Mouse (Mus musculus): ENCODE results near the gene Hoxa13. TPM values are rescaled to one million over a fixed set of nuclear protein-coding genes. Genes with fewer than 3 reads are reported as not detected.

Gene Hoxa13
- total RNA-seq, 2 experiments from 2014 or later = not detected

DNA sequence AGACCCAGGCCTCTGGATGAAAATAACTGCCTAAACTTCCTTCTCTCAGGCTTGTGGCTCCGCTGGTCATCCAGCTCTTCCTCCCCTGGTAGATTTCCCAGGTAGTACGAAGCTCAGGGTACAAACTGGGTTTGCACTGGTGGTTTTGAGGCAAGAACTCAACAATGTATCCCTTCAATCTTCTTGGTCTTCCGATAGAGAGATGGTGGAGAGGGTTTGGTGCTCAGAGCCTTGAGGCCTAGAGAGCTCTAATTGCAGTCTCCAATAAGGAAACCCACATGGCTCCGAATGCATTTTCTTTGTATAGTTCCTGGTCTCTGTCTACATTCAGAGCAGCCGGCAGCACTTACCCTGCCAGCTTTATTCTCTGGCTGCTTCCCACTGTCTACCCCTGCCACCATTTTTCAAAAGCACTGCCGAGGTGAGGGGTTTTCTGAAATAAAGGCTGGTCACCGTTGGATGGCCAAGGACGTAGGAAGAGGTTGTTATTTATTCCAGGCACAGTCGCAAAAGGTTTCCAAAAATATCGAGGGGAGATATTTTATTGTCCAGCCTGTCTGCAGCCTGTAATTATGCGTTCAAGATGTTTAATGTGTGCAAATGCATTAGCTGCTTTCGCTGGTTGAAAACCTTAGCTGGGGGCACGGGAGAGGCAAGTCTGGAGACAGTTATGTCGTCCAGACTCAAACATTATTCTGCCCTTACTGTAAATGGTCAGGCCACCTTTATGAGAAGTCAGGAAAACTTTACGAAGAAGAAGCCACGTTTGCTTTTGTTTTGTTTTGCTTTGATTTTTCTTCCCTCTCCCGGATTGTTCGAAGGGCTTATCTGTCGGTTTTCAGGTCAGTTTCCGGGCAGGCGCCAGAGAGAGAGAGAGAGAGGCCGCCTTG is 12.3 kb upstream of the Hoxa13 start:
- intact Hi-C loops (cut with DNase I) = loop anchor here (5.0 kb wide), 2 partner anchors 449 to 564 kb away; no protein-coding TSS in a partner anchor
- no peak for DNase-seq

DNA sequence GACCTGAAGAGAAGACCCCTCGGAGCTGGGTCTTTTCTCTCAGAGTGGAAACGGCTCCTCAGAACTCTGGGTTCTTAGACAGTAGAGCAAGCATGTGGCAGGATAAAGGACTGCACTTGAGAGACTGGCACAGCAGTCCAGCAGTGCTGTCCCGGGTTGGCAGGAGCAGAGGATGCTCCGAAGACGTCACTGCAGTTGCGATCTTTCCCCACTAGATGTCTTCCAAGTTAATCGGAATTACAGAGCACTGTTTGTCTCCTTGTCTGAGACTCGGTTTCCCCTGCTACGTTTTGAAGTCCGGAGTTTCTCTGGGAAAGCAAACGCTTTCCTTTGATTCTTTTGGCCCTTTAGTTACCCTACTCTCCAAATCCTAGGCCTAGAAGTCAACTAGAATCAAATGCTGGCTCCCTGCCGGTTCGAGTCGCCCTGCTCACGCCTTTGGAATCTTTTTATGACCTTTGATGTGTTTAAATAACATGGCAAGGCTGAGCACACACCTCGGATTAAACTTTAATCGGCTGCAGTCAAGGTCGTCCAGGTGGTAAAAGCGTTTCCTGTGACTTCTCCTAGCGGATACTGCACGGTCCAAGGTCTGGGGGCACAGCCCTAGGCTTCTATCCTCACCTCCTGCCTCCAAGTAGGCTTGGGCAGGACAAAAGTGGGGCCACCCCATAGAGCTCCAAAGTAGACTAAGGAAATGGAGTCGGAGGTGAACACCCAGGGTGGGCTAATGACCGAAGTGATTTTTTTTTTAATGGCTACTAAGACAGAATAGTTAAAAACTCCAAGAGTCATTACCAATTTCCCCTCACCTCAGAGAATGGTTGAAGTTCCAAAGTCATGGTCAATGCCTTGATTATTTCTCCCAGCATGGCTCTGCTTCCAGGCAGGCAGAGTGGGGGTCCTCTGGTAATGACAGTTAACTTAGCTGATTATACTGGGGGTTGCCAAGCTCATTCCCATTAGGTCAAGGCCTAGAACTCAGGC is 10.1 kb upstream of the Hoxa13 start:
- intact Hi-C loops (cut with DNase I) = loop anchor here (2.0 to 5.0 kb wide), 3 partner anchors 306 to 567 kb away; no protein-coding TSS in a partner anchor
- DNase-seq = peak; percentile 59 to 80

DNA sequence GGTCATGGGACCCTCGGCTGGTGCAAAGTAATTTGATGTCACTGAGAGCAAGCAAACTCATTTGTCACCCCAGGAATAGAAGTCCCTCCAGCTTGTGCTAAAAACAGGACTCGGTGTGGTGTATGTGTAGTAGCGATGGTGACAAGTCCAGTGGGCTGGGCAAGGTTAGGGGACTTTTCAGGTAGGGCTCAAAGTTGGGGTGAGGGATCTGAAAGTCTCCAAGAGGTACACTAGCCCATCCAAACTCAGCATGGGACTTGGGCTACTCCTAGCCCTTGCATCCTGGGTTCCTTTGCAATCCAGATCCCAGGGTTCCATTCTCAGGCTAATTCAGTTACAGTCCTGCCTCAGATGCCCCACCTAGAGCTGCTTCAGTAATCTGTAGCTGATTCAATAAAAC is 8.1 kb upstream of the Hoxa13 start:
- intact Hi-C loops (cut with DNase I) = no loop called here
- DNase-seq = no peak

DNA sequence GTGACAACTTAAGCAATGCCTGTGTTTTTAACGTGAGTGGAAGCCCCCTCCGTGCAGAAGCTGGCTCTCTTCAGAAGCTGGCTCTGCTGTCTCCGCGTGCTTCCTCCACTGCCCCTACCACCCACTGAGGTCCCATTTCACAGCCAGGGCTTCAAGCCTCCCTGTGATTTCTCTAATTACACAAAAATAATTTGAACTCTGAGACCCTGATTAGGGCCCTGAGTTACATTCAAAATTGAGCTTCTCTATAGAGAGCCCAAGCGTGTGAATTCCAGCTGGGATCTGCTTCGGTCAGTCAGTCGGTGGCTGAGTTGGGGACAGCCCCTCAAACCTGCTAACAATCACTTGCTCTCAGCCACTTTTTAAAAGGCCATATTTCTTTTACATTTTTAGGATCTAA is 7.7 kb upstream of the Hoxa13 start:
- DNase-seq = no peak
- intact Hi-C loops (cut with DNase I) = no loop called here

DNA sequence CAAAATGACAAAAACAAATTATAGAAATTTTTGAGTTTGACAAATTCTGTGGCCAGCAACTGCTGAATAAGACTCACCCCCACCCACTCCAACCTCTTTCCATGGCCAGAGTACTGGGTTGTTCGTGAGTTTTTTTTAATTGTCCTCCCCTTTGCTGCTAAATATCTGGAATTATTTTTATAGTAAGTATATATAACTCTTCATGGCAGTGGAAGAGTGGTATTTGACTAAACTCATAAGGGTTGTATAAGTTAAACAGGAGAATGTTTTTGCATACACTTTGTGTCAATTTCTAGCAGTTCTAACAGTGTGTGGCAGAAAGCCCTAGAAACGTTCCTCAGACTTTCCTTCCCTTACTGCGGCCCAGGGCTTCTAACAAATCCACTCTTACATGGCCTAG is 7.0 kb upstream of the Hoxa13 start:
- intact Hi-C loops (cut with DNase I) = loop anchor here (2.0 kb wide), 1 partner anchor 45 kb away; the partner anchor contains the start of gene Evx1
- no peak for DNase-seq

DNA sequence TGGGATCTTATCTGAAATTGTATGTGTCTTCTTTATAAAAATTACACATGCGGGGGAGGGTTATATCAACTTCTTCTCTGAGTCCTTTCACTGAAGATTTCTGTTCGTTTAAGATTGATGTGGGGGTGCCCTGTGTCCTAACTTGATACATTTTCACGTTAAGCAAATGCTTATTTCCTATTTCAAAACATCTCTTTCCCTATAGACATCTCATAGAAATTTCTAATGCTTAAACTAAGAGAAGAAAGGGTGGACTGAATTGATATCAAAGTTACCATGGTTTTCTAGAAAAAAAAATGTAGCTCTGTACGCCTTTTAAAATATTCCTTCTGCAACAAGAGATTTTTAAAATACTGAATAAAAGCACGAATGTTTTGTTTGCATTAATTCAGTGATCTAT is 6.5 kb upstream of the Hoxa13 start:
- no peak for DNase-seq
- intact Hi-C loops (cut with DNase I) = loop anchor here (2.0 kb wide), 1 partner anchor 46 kb away; the partner anchor contains the start of gene Evx1

DNA sequence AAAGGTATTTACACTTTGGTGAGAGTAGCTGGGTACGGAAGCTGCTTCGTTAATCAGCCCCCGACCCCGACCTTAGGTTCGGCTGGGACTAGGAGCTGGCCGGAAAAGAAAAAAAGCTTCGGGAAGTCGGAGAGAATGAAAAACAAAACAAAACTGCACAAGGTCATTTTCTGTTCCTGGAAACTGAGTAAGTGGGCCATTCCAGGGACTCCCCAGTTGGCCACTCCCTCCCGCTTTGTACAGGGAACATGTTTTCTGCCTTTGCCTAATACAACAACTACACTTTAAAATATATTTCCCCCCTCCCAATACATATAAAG is 5.9 kb upstream of the Hoxa13 start:
- DNase-seq = no peak
- intact Hi-C loops (cut with DNase I) = loop anchor here (2.0 kb wide), 1 partner anchor 46 kb away; the partner anchor contains the start of gene Evx1

DNA sequence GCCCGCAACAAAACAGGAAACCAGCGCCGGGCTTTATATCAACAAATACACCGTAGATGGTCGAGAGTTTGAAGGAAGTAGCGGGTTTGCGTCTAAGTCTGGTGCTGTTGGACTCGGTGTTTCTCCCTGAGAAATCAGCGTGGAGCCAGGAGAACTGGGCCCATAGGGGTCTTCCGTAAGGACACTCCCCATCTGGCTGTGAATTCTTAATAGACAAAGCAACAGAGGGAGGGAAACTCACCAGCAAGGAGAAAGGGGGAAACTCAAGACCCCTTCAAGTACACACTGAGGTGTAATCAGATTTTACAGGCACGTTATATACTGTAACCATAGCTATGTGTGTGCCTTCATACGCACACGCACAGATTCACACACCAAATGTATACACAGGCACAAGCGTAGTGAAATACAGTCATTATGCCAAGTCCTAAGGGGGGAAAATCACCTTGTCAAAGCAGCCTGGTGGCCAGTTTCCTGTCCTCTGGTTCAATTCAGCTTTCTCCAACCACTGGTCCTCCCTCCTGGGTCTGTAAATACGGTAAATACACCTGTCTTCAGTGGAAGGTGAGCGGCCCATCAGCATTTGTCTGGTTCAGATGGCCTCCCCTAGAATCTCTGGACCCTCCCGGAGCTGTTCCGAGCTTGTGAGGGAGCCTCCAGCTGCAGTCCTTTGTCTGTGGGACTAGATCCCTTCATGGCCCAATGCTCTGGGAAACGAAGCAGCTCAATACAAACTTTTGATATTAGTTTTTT is 5.4 kb upstream of the Hoxa13 start:
- no peak for DNase-seq
- intact Hi-C loops (cut with DNase I) = loop anchor here (2.0 kb wide), 1 partner anchor 47 kb away; the partner anchor contains the start of gene Evx1

DNA sequence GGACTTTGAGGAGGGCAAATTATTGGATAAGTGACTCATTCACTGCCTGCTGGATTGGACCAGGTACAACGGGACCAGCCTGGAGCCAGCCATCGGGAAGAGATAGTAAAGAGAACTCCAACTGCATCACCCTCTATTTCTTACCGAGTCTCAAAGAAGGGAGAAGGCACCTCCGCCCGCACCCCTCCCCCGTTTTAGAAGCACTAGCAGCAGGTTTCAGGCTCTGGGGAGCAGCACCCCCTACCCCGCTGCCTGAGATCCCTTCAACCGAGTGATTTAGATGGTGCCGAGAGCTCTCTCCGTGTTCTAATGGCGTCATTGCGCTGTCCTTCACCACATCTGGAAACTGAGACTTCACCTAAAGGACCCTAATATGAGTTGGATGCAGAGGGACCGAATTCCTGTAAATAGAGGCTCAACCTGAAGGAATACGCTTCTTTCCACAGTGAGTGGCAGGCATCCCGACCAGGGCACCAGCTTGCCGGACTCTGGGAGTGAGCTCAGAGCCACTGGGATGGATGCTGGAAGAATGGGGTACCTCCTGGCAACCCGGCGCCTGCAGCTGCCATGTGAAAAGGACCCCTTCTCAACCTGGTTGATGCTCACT is 4.7 kb upstream of the Hoxa13 start:
- intact Hi-C loops (cut with DNase I) = no loop called here
- no peak for DNase-seq

DNA sequence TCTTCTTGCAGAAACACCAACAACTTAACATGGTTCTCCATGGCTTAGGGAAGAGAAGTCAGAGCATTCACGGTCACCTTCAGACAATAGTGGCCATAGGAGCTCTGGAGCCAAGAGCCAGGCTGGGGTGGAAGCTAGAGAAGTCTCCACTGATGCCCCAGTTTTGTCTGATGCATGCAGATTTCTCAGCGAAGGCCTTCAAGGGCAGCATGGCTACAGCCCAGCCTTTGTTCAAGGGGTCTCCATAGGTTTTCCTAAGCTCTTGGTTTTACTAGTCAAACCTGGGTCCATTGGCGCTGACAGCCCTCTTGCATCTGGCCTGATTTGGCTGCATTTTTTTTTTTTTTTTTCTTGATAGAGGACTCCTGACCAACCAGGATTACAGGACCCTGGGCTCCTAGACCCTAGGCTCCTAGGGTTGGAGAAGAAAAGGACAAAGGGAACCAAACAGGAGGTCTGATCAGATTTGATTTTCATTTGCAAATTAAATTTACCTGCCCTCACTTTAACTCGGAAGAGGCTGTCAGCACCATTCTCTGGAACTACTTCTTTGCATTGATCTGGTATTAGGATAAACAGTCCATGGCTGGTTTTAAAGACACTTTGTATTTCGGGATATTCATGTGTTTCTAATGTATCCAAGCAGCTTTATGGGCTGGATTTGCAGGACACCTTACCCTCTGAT is 3.6 kb upstream of the Hoxa13 start:
- DNase-seq = no peak
- intact Hi-C loops (cut with DNase I) = no loop called here

DNA sequence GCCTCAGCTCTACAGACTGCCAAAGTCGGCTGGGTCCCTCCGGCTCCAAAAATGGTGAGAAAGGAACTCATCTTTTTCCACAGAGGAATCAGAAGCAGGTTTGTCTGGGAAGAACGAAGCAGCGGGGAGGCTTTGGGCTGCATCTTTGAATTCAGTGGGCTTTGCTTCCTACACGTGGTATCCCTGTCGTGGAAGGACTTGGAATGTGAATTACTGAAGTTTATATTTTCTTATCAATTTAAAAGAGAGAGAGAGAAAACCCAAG is 2.6 kb upstream of the Hoxa13 start:
- no peak for DNase-seq
- intact Hi-C loops (cut with DNase I) = no loop called here

DNA sequence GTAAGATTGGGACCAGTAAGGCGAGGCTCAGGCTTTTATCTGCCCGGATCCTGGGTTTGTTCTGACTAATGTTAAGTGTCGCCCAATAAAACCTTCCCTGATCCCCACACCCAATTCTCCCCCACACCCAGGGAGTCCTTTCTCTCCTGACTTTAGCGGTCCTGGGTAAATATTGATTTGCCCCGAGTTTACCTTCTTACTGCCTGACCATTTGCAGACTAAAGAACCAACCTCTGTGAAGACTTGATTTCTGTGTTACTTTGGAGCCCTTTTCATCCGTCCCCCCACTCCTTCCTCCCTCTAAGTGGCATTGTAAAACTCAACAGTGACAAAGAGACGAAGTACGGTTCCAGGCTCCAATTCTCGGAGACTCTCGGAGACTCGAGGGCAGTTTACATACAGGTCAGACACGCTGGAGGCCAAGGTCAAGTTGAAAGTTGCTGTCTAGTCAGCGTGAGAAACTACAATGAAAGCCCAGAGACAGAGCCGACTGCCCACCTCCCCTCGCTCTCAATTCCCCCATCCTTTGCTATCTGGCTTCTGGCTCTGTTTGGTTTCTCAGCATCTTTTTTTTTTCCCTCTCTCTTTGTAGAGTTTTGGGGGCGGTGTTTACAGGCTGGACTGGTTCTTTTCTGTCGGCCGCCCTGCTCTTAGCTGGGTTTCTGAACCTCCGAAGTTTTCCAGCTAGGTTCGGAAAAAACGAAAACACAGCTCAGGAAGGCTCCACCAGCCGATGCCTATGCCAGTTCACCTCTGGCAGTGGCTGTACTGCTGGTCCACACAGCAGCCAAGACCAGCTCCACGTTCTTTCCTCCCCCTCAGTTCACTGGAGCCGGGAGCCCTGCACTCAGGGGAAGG is 2.0 kb upstream of the Hoxa13 start:
- DNase-seq = no peak
- intact Hi-C loops (cut with DNase I) = no loop called here

DNA sequence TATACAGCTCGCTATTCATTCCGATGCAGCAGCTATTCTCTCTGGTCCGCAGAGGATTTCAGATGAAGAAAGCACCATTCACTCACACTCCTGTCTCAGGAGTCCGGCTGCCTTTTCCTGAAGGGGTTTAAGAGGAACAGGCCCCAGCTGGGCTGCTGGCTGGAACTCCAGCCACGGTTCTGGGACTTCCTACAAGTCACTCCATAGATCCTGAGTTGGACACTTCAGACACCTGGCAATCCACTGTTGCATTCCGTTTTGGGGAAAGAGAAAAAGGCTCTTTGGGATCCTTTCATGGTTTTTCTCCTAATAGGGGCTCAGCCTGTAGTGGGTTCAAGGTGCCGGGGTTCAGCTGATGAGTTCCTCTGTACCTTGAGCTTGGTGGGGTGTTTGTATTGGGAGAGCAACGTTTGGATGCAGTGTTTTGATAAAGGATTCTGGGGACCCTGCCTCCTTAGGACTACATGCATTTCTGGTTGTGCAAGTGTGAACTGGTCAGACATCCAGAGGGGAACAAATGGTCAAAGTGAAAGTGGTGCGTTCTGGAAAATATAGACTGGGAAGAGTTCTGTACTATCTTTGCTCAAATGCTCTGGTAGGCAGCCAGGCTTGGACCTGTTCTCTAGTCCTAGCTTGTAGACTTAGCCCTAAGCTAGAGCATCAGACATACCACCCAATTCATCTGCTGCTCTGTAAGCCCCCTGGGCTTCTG is 1.2 kb upstream of the Hoxa13 start:
- intact Hi-C loops (cut with DNase I) = no loop called here
- DNase-seq = no peak

DNA sequence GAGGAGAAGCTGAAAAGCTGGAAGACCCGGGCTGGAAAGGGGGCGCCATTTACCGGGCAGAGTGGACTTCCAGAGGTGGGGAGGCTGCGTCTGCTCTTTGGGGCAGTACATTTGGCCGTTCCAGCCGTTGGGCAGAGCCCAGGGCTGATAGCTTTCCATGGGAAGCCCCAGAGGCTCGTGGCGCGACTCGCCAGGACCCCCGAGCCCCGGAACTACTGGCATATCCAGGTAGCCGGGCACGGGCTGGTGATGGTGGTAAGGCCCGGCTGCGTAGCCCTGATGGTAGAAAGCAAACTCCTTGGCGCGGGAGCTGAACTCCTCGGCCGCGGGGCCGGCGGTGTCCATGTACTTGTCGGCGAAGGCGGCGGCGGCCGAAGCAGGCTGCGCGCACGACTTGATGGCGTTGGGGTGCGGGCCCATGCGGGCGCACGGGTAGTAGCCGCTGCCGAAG is 844 bp downstream of the Hoxa13 start:
- intact Hi-C loops (cut with DNase I) = loop anchor here (5.0 kb wide), 4 partner anchors 707 to 1083 kb away; no protein-coding TSS in a partner anchor
- no peak for DNase-seq

DNA sequence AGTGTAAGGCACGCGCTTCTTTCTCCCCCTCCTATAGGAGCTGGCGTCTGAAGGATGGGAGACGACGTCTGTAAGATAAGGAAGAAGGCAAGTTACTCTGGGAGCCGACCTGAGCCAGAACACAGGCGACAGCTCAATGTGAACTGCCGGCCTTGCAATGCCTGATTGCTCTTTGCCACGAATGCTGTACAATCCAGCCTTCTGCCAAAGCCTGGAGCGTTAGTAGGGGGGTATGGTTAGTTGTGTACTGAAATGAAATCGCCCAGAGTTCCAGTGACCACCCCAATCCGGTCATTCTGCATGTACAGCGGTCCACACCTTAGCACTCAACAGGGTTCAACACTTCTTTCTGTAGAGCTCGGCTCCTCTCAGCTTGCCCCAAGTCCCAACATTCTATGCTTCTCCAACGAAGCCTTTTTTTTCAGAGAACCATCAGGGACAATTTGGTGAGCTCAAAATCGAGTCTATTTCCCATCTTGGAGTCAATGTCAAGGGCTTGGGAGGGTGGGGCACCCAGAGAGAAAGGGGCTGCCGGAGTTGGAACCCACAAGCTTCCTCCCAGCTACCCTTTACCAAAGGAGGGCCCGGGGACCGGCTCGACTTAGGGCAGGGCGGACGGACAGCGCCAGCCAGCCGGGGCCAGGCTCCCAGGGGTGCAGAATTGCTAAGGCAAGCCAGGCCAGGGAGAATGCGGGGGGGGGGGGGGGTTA is 1.4 kb downstream of the Hoxa13 start:
- no peak for DNase-seq
- intact Hi-C loops (cut with DNase I) = loop anchor here (5.0 kb wide), 4 partner anchors 708 to 1082 kb away; no protein-coding TSS in a partner anchor

DNA sequence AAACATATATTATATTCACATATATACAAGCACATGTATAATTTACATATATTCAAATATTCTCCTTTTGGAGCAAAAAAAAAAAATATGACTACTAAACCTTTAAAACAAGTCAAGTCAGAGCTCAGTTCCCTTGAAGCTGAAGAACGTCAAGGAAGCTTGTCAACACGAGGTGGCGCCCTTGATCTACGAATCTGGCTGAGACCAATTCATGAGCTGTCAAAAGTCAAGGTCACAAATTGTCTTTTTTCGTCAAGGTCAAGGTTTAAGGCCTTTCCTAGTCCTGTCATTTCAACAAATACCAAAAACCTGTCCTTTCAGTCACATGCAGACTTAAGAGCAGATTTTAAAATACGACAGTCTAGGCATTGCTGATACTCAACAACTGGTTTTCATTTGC is 3.7 kb downstream of the Hoxa13 start:
- DNase-seq = peak; percentile 85 to 90
- intact Hi-C loops (cut with DNase I) = loop anchor here (1.0 to 5.0 kb wide), 7 partner anchors 467 to 1080 kb away; no protein-coding TSS in a partner anchor
